In genomic region chr3:59409131-59409530, GRCm38 (mm10) we compare ENCODE assay signal across 15 mouse cellular contexts.
A peak's percentile ranks its signal among the peaks of the same experiment; 100 is the strongest.
DNase-seq lines count a peak whose midpoint lies in the region.
"Had no signal": no experiment of that assay in that cellular context is flagged by ENCODE, and none has a peak within 500 bp of the region (broad histone marks: within the 10 kb centered on the region; RNA-seq: fewer than 3 reads in every experiment).

No protein-coding gene starts in this region.

- DNase-seq in adrenal gland, adult 2 months, result peak; percentile 19
- DNase-seq in adrenal gland, postnatal 25 days, result no peak
- peak; percentile 4 for DNase-seq in kidney, postnatal 14 days
- DNase-seq in kidney, postnatal 25 days, result no peak
- DNase-seq in lung, postnatal 25 days (ENCODE audit: low spot score), result peak; percentile 36
- DNase-seq in lung, postnatal 4 days, result no peak
- no peak for DNase-seq in natural killer cell, adult 2 months (ENCODE audit: low spot score in 2 of 2)
- DNase-seq: B cell, adult 2 months; cerebellum, adult 11-12 months; cerebellum, adult 9-10 months; cerebellum, postnatal 25 days; gastrocnemius, postnatal 10 days; heart, adult 18-20 months; heart, postnatal 10 days; heart, postnatal 4 days had no signal

Comparison
In these comparisons a context has a peak if more than half of its experiments do, and no peak if none do; other contexts are left out.
1. DNase-seq: peak in adrenal gland, adult 2 months (single experiment), kidney, postnatal 14 days (single experiment) and lung, postnatal 25 days (single experiment); none in adrenal gland, postnatal 25 days (single experiment), kidney, postnatal 25 days (0 of 2), lung, postnatal 4 days (0 of 2) and natural killer cell, adult 2 months (0 of 2).